Comparison of ENCODE assay signal across 8 mouse cellular contexts in the genomic region with DNA sequence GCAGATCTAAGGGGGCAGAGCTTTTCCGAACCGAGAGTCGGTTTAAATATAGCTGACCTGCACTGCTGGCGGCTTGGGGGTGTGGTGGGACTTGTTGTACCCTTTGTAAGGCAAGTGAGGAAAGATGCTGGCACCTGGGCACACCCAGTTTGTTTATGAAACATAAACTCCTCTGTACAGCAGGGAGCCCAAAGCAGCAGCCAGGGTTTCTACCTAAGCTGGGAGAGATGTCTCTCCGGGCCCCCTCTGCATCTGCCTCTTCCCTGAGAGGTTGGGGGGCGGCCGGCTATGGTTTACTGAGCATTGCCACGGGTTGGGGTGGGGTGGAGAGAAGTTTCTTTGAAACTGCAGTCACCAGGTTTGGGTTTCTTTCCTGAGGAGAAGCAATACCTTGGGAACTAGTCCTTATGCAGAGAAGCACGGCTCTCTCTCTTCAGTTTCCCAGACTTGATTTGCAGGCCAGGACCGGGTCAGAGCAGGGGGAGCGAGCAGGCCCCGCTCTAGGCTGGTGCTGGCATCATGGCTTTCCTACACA. TPM values are rescaled to one million over a fixed set of nuclear protein-coding genes. Genes with fewer than 3 reads are reported as not detected.
A peak's percentile ranks its signal among the peaks of the same experiment; 100 is the strongest.
DNase-seq lines count a peak whose midpoint lies in the region; ATAC-seq and TF ChIP-seq lines count a peak whose summit lies in the region.

No protein-coding gene starts in this region.

- no peak for DNase-seq in layer of hippocampus, adult 2 months (ENCODE audit: low spot score in 2 of 2)
- no peak for DNase-seq in layer of hippocampus, adult 8-10 months (ENCODE audit: low spot score in 2 of 2)
- no peak for DNase-seq in forebrain, embryonic 11.5 days (ENCODE audit: low spot score)
- no peak for DNase-seq in right cerebral cortex, postnatal 14 days
- no peak for DNase-seq in MN1 (ENCODE audit: low spot score)
- no peak for DNase-seq in urinary bladder, postnatal 14 days (ENCODE audit: low spot score)

- WGBS in forebrain, embryonic 11.5 days: 44% methylated on average over 12 of the region's 12 CpGs
- 36% methylated on average over 12 of the region's 12 CpGs for WGBS in limb, embryonic 12.5 days
- WGBS in neural tube, embryonic 15.5 days: 40% methylated on average over 12 of the region's 12 CpGs

- H3K4me3 ChIP-seq in layer of hippocampus, adult 2 months: peak overlapping the region; percentile 13; the same call in 1 of the 2 replicates
- no peak overlapping the region for H3K4me3 ChIP-seq in forebrain, embryonic 11.5 days (ENCODE audit: low read depth, low read length)
- H3K4me3 ChIP-seq in limb, embryonic 12.5 days (replicated peaks): peak overlapping the region; percentile 36
- H3K4me3 ChIP-seq in neural tube, embryonic 15.5 days (replicated peaks): no peak overlapping the region

- no peak for ATAC-seq in forebrain, embryonic 11.5 days (replicated peaks; ENCODE audit: low FRiP score)
- ATAC-seq in limb, embryonic 12.5 days (ENCODE audit: insufficient number of reproducible peaks, insufficient read depth, low FRiP score, low TSS enrichment, low read depth): no peak; the same call in none of the 2 replicates
- ATAC-seq in neural tube, embryonic 15.5 days (ENCODE audit: low FRiP score): 0 out of 2 replicates have a peak, but pooled peaks have one; percentile 9

- H3K9me3 ChIP-seq in forebrain, embryonic 11.5 days (ENCODE audit: control insufficient read depth, low read length): no peaks in the 10 kb centered on the region
- no peaks in the 10 kb centered on the region for H3K9me3 ChIP-seq in limb, embryonic 12.5 days
- no peaks in the 10 kb centered on the region for H3K9me3 ChIP-seq in neural tube, embryonic 15.5 days (replicated peaks)

- H3K36me3 ChIP-seq in forebrain, embryonic 11.5 days (ENCODE audit: control insufficient read depth, insufficient read depth, low read length): no peaks in the 10 kb centered on the region
- H3K36me3 ChIP-seq in limb, embryonic 12.5 days: peaks cover 27% of the 10 kb centered on the region
- H3K36me3 ChIP-seq in neural tube, embryonic 15.5 days: 0 out of 2 replicates have a peak, but pooled peaks cover 6% of the 10 kb centered on the region

- no peak for TF ChIP-seq CTCF in layer of hippocampus, adult 2 months (conservative IDR thresholded peaks at IDR 0.05)

- H3K9ac ChIP-seq in forebrain, embryonic 11.5 days (ENCODE audit: low read length): peak overlapping the region; percentile 47
- peak overlapping the region; percentile 54 for H3K9ac ChIP-seq in limb, embryonic 12.5 days (replicated peaks)
- 0 out of 2 replicates have a peak overlapping the region, but pooled peaks have one; percentile 20 for H3K9ac ChIP-seq in neural tube, embryonic 15.5 days (replicated peaks)

- peaks cover 26% of the 10 kb centered on the region for H3K4me1 ChIP-seq in forebrain, embryonic 11.5 days (replicated peaks; ENCODE audit: control insufficient read depth, insufficient read depth, low read length)
- H3K4me1 ChIP-seq in limb, embryonic 12.5 days (replicated peaks): peaks cover 47% of the 10 kb centered on the region
- H3K4me1 ChIP-seq in neural tube, embryonic 15.5 days: peaks cover 70% of the 10 kb centered on the region

- H3K27me3 ChIP-seq in forebrain, embryonic 11.5 days (ENCODE audit: control insufficient read depth, insufficient read depth, low read length): no peaks in the 10 kb centered on the region
- H3K27me3 ChIP-seq in limb, embryonic 12.5 days: no peaks in the 10 kb centered on the region
- H3K27me3 ChIP-seq in neural tube, embryonic 15.5 days (replicated peaks): no peaks in the 10 kb centered on the region

- peak overlapping the region; percentile 75 for H3K27ac ChIP-seq in layer of hippocampus, adult 2 months
- 0 out of 2 replicates have a peak overlapping the region, but pooled peaks have one; percentile 14 for H3K27ac ChIP-seq in forebrain, embryonic 11.5 days (ENCODE audit: low read depth, low read length)
- peak overlapping the region; percentile 90 for H3K27ac ChIP-seq in limb, embryonic 12.5 days
- peak overlapping the region; percentile 54; the same call in 1 of the 2 replicates for H3K27ac ChIP-seq in neural tube, embryonic 15.5 days (replicated peaks)

- H3K4me2 ChIP-seq in forebrain, embryonic 11.5 days (ENCODE audit: low read depth, low read length, severe bottlenecking): peak overlapping the region; percentile 36; the same call in 1 of the 2 replicates
- H3K4me2 ChIP-seq in limb, embryonic 12.5 days: peak overlapping the region; percentile 60
- H3K4me2 ChIP-seq in neural tube, embryonic 15.5 days: peak overlapping the region; percentile 48

RNA-seq across cellular contexts. Expression of a gene that starts 23.8 kb away (rescaled TPM):
- 10 to 100 TPM; 33.5 to 38.0 TPM for total RNA-seq in layer of hippocampus, adult 2 months (2021)
- total RNA-seq in layer of hippocampus, adult 8-10 months (2022): 10 to 100 TPM; 40.2 to 43.3 (median 41.6) TPM
- 41.3 and 41.4 TPM in 2 replicates for polyA plus RNA-seq in forebrain, embryonic 11.5 days (2014; fragmentation: Nextera tagmentation; extraction: Ambion mirVana)
- polyA plus RNA-seq in limb, embryonic 12.5 days (2016; fragmentation: Nextera tagmentation; extraction: Ambion mirVana): 48.3 and 48.6 TPM in 2 replicates
- polyA plus RNA-seq in neural tube, embryonic 15.5 days (2015; fragmentation: Nextera tagmentation; extraction: Ambion mirVana): 34.1 and 34.5 TPM in 2 replicates

RNA-seq across cellular contexts. Expression of a gene that starts 49.6 kb away (rescaled TPM):
- total RNA-seq in layer of hippocampus, adult 2 months (2021): 1 to 10 TPM; 7.4 to 8.3 TPM
- 1 to 10 TPM; 7.3 to 9.2 (median 7.5) TPM for total RNA-seq in layer of hippocampus, adult 8-10 months (2022)
- polyA plus RNA-seq in forebrain, embryonic 11.5 days (2014; fragmentation: Nextera tagmentation; extraction: Ambion mirVana): 10.9 and 14.6 TPM in 2 replicates
- 18.3 and 25.2 TPM in 2 replicates for polyA plus RNA-seq in limb, embryonic 12.5 days (2016; fragmentation: Nextera tagmentation; extraction: Ambion mirVana)
- polyA plus RNA-seq in neural tube, embryonic 15.5 days (2015; fragmentation: Nextera tagmentation; extraction: Ambion mirVana): 11.0 and 11.7 TPM in 2 replicates

RNA-seq across cellular contexts. Expression of a gene that starts 49.7 kb away (rescaled TPM):
- total RNA-seq in layer of hippocampus, adult 2 months (2021): 100 to 1,000 TPM; 122 to 129 TPM
- total RNA-seq in layer of hippocampus, adult 8-10 months (2022): 100 to 1,000 TPM in 2 of 4 experiments, 10 to 100 TPM in 2; 85.9 to 125 (median 103) TPM
- polyA plus RNA-seq in forebrain, embryonic 11.5 days (2014; fragmentation: Nextera tagmentation; extraction: Ambion mirVana): 152 and 154 TPM in 2 replicates
- polyA plus RNA-seq in limb, embryonic 12.5 days (2016; fragmentation: Nextera tagmentation; extraction: Ambion mirVana): 167 and 173 TPM in 2 replicates
- polyA plus RNA-seq in neural tube, embryonic 15.5 days (2015; fragmentation: Nextera tagmentation; extraction: Ambion mirVana): 190 and 208 TPM in 2 replicates

RNA-seq across cellular contexts. Expression of a gene that starts 50.2 kb away (rescaled TPM):
- total RNA-seq in layer of hippocampus, adult 2 months (2021): not detected
- total RNA-seq in layer of hippocampus, adult 8-10 months (2022): not detected
- not detected in 2 replicates for polyA plus RNA-seq in forebrain, embryonic 11.5 days (2014; fragmentation: Nextera tagmentation; extraction: Ambion mirVana)
- polyA plus RNA-seq in limb, embryonic 12.5 days (2016; fragmentation: Nextera tagmentation; extraction: Ambion mirVana): 0.15 TPM in 1 of 2 replicates, not detected in the other
- polyA plus RNA-seq in neural tube, embryonic 15.5 days (2015; fragmentation: Nextera tagmentation; extraction: Ambion mirVana): 0.23 TPM in 1 of 2 replicates, not detected in the other

Comparison
In these comparisons a context has a peak if more than half of its experiments do, and no peak if none do; other contexts are left out.
1. H3K27ac ChIP-seq: peak in every context shown above with its lines; median percentile 90 in limb, embryonic 12.5 days; 75 in layer of hippocampus, adult 2 months; 54 in neural tube, embryonic 15.5 days; 14 in forebrain, embryonic 11.5 days.
2. H3K4me3 ChIP-seq: peak in layer of hippocampus, adult 2 months (single experiment) and limb, embryonic 12.5 days (single experiment); none in forebrain, embryonic 11.5 days (single experiment) and neural tube, embryonic 15.5 days (single experiment).
3. Peak in every context shown above with its lines, with median percentiles within 50 percentile points of each other: H3K4me2 ChIP-seq and H3K9ac ChIP-seq.